Mouse (Mus musculus) ES-CJ7 (cell line): ENCODE data around the gene Slc7a6os.

Source experiments
- DNase-seq: peaks from one replicate; pipeline ENCODE4 v3.0.0; 2011; ENCODE audit warnings: low read depth, low spot score

Slc7a6os gene

DNA sequence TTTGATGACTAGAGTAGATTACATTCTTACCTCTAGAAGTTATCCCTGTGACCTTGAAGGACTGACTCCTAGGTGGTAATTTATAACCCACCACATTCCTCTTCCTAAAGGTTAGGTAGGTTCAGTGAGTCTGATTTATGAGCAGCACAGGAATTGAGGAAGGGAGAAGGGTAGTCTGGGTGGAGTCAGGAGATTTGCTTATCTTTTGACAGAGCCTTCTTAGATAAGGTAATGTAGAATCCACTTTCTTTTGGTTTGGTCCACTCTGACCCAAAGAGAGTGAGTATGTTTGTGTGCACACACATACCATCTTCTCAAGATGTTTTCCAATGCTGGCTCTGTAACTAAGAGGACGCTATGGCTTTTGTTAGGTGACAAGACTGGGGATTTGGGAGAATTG lies 33.1 kb downstream of the Slc7a6os start:
- no peak for DNase-seq

GRCm38 (mm10) chr8:106176891-106177290 lies 33.8 kb downstream of the Slc7a6os start:
- no peak for DNase-seq

DNA sequence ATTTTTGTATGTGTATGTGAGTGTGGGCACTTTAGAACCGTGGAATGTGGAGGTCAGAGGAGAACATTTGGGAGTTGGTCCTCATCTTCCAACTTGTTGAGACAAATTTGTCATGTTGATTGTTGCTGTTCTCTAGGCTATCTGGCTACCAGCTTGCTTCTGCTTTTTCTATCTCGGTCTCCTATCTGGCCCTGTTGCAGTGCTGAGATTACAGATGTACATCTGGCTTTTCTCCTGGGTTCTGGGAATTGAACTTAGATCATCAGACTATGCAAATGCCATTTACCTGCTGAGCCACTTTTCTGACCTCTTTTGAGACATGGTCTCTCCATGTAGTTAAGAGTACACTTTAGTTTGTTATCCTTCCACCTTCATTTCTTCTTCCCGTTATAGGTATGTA lies 37.2 kb downstream of the Slc7a6os start:
- DNase-seq: no peak

- DNase-seq: no peak
Measured at GRCm38 (mm10) chr8:106169934-106170480, 40.7 kb downstream of the Slc7a6os start.

DNA sequence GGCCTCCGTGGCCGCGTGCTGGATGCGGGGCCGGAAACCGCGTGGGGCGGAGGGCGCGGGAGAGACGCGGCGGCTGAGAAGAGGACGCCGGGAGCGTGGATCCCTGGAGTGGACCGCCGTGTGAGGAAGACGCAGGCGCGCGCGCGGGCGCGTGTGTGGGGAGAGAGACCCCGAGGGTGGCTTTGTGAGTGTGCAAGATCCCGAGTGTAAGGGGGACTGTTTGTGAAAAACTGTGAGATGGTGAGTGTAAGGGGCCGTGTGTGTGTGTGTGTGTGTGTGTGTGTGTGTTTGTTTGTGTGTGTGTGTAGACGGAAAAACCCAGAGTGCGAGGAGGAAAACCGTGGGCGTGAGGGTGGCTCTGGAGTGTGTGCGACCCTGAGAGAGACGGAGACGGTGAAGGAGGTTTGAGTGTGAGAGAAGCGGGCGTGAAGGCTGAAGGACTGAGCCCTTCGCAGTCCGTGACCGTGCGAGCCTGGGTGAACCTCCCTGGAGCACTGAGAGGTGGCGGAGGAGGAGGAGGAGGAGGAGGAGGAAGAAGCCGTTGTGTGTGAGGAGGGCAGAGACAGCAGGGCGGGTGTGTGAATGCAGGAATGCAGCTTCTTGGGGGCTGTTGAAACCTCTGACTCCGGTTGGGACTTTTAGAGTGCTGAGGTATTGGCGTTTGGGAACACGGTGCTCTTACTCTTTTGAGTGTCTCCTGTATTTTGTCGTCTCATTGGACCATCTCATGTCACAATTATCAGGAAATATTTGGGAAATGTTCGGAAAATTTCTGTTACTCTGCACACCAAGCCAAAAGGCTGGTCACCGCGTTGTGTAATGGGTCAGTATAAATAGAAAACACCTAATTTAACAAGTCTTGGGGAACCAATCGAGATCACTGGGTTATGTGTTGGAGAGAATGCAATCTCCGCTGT lies 41.5 kb downstream of the Slc7a6os start:
- peak; percentile 66 for DNase-seq

- peak; percentile 72 for DNase-seq
Measured at GRCm38 (mm10) chr8:106168356-106169016, 42.2 kb downstream of the Slc7a6os start, which contains the start of gene Slc7a6. Slc7a6 (plus strand) TSS chr8:106168857.

GRCm38 (mm10) chr8:106165460-106165859 lies 45.3 kb downstream of the Slc7a6os start:
- peak; percentile 80 for DNase-seq

DNA sequence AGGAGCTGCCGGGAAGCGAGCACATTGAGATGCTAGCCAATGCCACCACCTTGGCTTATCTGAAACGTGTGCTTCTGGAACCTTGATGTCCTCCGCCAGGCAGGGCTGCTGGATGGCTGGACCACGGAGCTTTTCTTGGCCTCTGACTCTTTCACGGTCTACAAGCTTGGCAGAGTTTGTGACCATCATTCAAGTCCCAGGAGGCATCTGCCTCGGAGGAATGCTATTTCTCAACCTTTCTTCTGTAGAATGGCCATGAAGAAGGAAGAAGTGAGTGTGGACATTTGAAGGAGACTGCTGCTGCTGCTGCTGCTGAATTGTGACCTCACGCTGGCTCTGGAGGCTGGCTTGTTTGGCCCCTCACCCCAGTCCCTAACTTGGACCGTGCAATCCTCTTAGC lies 47.5 kb downstream of the Slc7a6os start:
- no peak for DNase-seq

GRCm38 (mm10) chr8:106159876-106160275 lies 50.9 kb downstream of the Slc7a6os start:
- DNase-seq: no peak

GRCm38 (mm10) chr8:106158381-106158780 lies 52.4 kb downstream of the Slc7a6os start:
- no peak for DNase-seq

- no peak for DNase-seq
Measured at GRCm38 (mm10) chr8:106157419-106157818, 53.3 kb downstream of the Slc7a6os start.

DNA sequence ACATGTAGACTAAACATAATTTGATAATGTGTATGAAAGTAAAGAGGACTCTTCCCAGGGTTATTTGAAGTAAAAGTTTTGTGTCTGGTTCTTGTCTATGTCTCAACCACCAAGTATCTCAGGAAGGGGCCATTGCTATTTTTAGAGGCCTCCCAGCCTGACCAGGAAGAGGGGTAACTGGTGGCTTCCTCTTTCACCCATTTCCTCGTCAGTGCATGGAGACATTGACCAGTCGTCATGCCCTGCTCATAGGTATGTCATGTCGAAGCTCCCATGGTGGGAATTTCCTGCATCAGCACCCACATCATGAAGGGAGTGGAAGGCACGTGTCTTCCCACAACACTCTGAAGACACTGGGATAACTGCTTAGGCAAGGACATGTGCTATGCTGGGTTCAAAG lies 57.9 kb downstream of the Slc7a6os start:
- DNase-seq: no peak

- no peak for DNase-seq
Measured at GRCm38 (mm10) chr8:106151041-106151440, 59.7 kb downstream of the Slc7a6os start.
